Mouse (Mus musculus) inflammation-experienced regulatory T-cells, adult 6 months (primary cell): ENCODE data around the gene Lhfpl3. TPM values are rescaled to one million over a fixed set of nuclear protein-coding genes. Genes with fewer than 3 reads are reported as not detected.

ENCODE experiments used
- polyA plus RNA-seq, 3 experiments: library from polyadenylated mRNA; unstranded; fragments of 100-300 nt; shearing (Covaris generic); gene quantifications; one replicate each; pipeline ENCODE4 v1.2.1; 2017

Lhfpl3 gene
- polyA plus RNA-seq, 3 experiments from 2014 or later, result 0.13 TPM; not detected in 2

Other genes starting within 250 kb of the Lhfpl3 start
- gene Orc5, start 195.6 kb upstream of the Lhfpl3 start, polyA plus RNA-seq, result 10 to 100 TPM; 46.4 to 53.6 (median 52.9) TPM